Mouse (Mus musculus) lung, postnatal 0 days (tissue): ENCODE results near the gene Kel.

Experiments
- CTCF ChIP-seq: IDR thresholded peaks from 2 replicates; pipeline ENCODE4 v1.5.1; 2016; ENCODE audit warnings: antibody characterized with exemption, mild to moderate bottlenecking
- EP300 ChIP-seq: IDR thresholded peaks from 2 replicates; pipeline ENCODE4 v1.6.1; 2016; ENCODE audit warnings: antibody characterized with exemption, mild to moderate bottlenecking, control low read depth

GRCm38 (mm10) chr6:41641173-41641866 lies 62.8 kb downstream of the Kel start:
- no peak for TF ChIP-seq CTCF
- TF ChIP-seq EP300 = no peak
